Mouse (Mus musculus) hindbrain, embryonic 13.5 days (tissue): ENCODE measurements around the gene 1810010D01Rik. TPM values are rescaled to one million over a fixed set of nuclear protein-coding genes. Genes with fewer than 3 reads are reported as not detected.
A peak's percentile ranks its signal among the peaks of the same experiment; 100 is the strongest.

Experiments used
- ATAC-seq: fragments of 200-750 bp; cut with Nextera tagmentation; 2 replicates; pipeline ENCODE4 v1.8.0; 2017; ENCODE audit warnings: moderate TSS enrichment; ENCODE audit not compliant: low FRiP score
- H3K27ac ChIP-seq: fragments of 300-500 bp; sonication (generic); 2 replicates; pipeline ENCODE4 v1.5.1; 2015; ENCODE audit warnings: inconsistent platforms, mild to moderate bottlenecking, moderate library complexity
- H3K27me3 ChIP-seq: fragments of 300-500 bp; sonication (generic); 2 replicates; pipeline ENCODE4 v1.6.1; 2015; ENCODE audit warnings: mild to moderate bottlenecking, inconsistent platforms
- H3K36me3 ChIP-seq: fragments of 300-500 bp; sonication (generic); 2 replicates; pipeline ENCODE4 v1.6.1; 2015; ENCODE audit warnings: mild to moderate bottlenecking, inconsistent platforms
- H3K4me1 ChIP-seq: fragments of 300-500 bp; sonication (generic); replicated peaks from 2 replicates; pipeline ENCODE4 v1.6.1; 2015; ENCODE audit warnings: inconsistent platforms
- H3K4me2 ChIP-seq: fragments of 300-500 bp; sonication (generic); 2 replicates; pipeline ENCODE4 v1.6.1; 2015; ENCODE audit warnings: inconsistent platforms, mild to moderate bottlenecking, moderate library complexity
- H3K4me3 ChIP-seq: fragments of 300-500 bp; sonication (generic); 2 replicates; pipeline ENCODE4 v1.5.1; 2015; ENCODE audit warnings: mild to moderate bottlenecking, inconsistent platforms
- H3K9ac ChIP-seq: fragments of 300-500 bp; sonication (generic); 2 replicates; pipeline ENCODE4 v1.6.1; 2015; ENCODE audit warnings: mild to moderate bottlenecking, inconsistent platforms
- H3K9me3 ChIP-seq: fragments of 300-500 bp; sonication (generic); 2 replicates; pipeline ENCODE4 v1.6.1; 2016; ENCODE audit warnings: inconsistent platforms
- WGBS: fragments of 180-500 bp; shearing (Covaris S2); methylation state at CpG from one replicate; pipeline ENCODE4 v1.1.7; 2015; 5-methylcytosine and 5-hydroxymethylcytosine counted together
- polyA plus RNA-seq: library from polyadenylated mRNA; unstranded; fragments of >200 nt; fragmentation: Nextera tagmentation; extraction: Ambion mirVana; gene quantifications from 2 replicates; pipeline ENCODE4 v1.2.1, GENCODE M21; 2015

1810010D01Rik gene
- polyA plus RNA-seq, result 0.38 TPM in 1 of 2 replicates, not detected in the other

GRCm38 (mm10) chr7:145208006-145208405 lies at the start of gene 1810010D01Rik:
Gene 1810010D01Rik (minus strand): TSS chr7:145208119.
- Histone ChIP-seq H3K36me3 (no peaks in the 10 kb centered on the region), H3K4me1 (peaks cover 33% of the 10 kb centered on the region), H3K27me3 (peaks cover 2% of the 10 kb centered on the region; the same call in 1 of the 2 replicates), H3K9ac (no peak within 1 kb of the TSS), H3K9me3 (no peaks in the 10 kb centered on the region), H3K4me3 (no peak within 1 kb of the TSS), H3K27ac (peak within 1 kb of the TSS; percentile 87), H3K4me2 (no peak within 1 kb of the TSS)
- WGBS, result 86% methylated on average over 4 of the region's 4 CpGs
- ATAC-seq, result no peak

- no peaks in the 10 kb centered on the region for H3K9me3 ChIP-seq
- 100% methylated on average over 1 of the region's 1 CpGs for WGBS
- no peak for ATAC-seq
- H3K4me1 ChIP-seq, result 0 out of 2 replicates have a peak, but pooled peaks cover 4% of the 10 kb centered on the region
- H3K4me2 ChIP-seq, result no peak overlapping the region
- H3K36me3 ChIP-seq, result peaks cover 4% of the 10 kb centered on the region; the same call in 1 of the 2 replicates
- no peak overlapping the region for H3K4me3 ChIP-seq
- no peak overlapping the region for H3K27ac ChIP-seq
- H3K27me3 ChIP-seq, result no peaks in the 10 kb centered on the region
- H3K9ac ChIP-seq, result no peak overlapping the region
These were observed 48.2 kb upstream of the 1810010D01Rik start for GRCm38 (mm10) chr7:145256092-145256491.

- Histone ChIP-seq H3K9ac (no peak overlapping the region), H3K36me3 (no peaks in the 10 kb centered on the region), H3K4me3 (no peak overlapping the region), H3K4me1 (0 out of 2 replicates have a peak, but pooled peaks cover 4% of the 10 kb centered on the region), H3K9me3 (no peaks in the 10 kb centered on the region), H3K4me2 (no peak overlapping the region), H3K27ac (no peak overlapping the region), H3K27me3 (no peaks in the 10 kb centered on the region)
- 72% methylated on average over 3 of the region's 3 CpGs for WGBS
- ATAC-seq, result no peak
These were observed 46.2 kb upstream of the 1810010D01Rik start for GRCm38 (mm10) chr7:145253986-145254630.

GRCm38 (mm10) chr7:145252715-145253476 lies 45.0 kb upstream of the 1810010D01Rik start:
- H3K27ac ChIP-seq, result no peak overlapping the region
- H3K4me2 ChIP-seq, result no peak overlapping the region
- peak; percentile 78 for ATAC-seq
- 29% methylated on average over 8 of the region's 8 CpGs for WGBS
- no peaks in the 10 kb centered on the region for H3K36me3 ChIP-seq
- no peak overlapping the region for H3K9ac ChIP-seq
- 0 out of 2 replicates have a peak, but pooled peaks cover 4% of the 10 kb centered on the region for H3K4me1 ChIP-seq
- H3K27me3 ChIP-seq, result no peaks in the 10 kb centered on the region
- H3K4me3 ChIP-seq, result no peak overlapping the region
- H3K9me3 ChIP-seq, result no peaks in the 10 kb centered on the region

- no peaks in the 10 kb centered on the region for H3K27me3 ChIP-seq
- no peak for ATAC-seq
- no peaks in the 10 kb centered on the region for H3K9me3 ChIP-seq
- no peaks in the 10 kb centered on the region for H3K36me3 ChIP-seq
- H3K4me2 ChIP-seq, result no peak overlapping the region
- no peak overlapping the region for H3K4me3 ChIP-seq
- 80% methylated on average over 9 of the region's 9 CpGs for WGBS
- H3K4me1 ChIP-seq, result 0 out of 2 replicates have a peak, but pooled peaks cover 4% of the 10 kb centered on the region
- H3K9ac ChIP-seq, result no peak overlapping the region
- H3K27ac ChIP-seq, result no peak overlapping the region
These were observed 42.3 kb upstream of the 1810010D01Rik start for GRCm38 (mm10) chr7:145250225-145250624.

- no peak overlapping the region for H3K9ac ChIP-seq
- no peak overlapping the region for H3K27ac ChIP-seq
- 0 out of 2 replicates have a peak, but pooled peaks cover 4% of the 10 kb centered on the region for H3K4me1 ChIP-seq
- H3K9me3 ChIP-seq, result no peaks in the 10 kb centered on the region
- 87% methylated on average over 2 of the region's 2 CpGs for WGBS
- no peak for ATAC-seq
- no peak overlapping the region for H3K4me3 ChIP-seq
- H3K36me3 ChIP-seq, result no peaks in the 10 kb centered on the region
- H3K27me3 ChIP-seq, result 0 out of 2 replicates have a peak, but pooled peaks cover 5% of the 10 kb centered on the region
- H3K4me2 ChIP-seq, result no peak overlapping the region
These were observed 41.0 kb upstream of the 1810010D01Rik start for GRCm38 (mm10) chr7:145248911-145249310.

GRCm38 (mm10) chr7:145242851-145243712 lies 35.2 kb upstream of the 1810010D01Rik start:
- Histone ChIP-seq H3K9me3 (no peaks in the 10 kb centered on the region), H3K4me3 (no peak overlapping the region), H3K27me3 (peaks cover 18% of the 10 kb centered on the region; the same call in 1 of the 2 replicates), H3K4me2 (no peak overlapping the region), H3K36me3 (no peaks in the 10 kb centered on the region), H3K9ac (no peak overlapping the region), H3K4me1 (peaks cover 13% of the 10 kb centered on the region; the same call in 1 of the 2 replicates), H3K27ac (no peak overlapping the region)
- 16% methylated on average over 9 of the region's 9 CpGs for WGBS
- ATAC-seq, result peak; percentile 74

GRCm38 (mm10) chr7:145242028-145242427 lies 34.1 kb upstream of the 1810010D01Rik start:
- H3K36me3 ChIP-seq, result no peaks in the 10 kb centered on the region
- H3K9me3 ChIP-seq, result no peaks in the 10 kb centered on the region
- no peak overlapping the region for H3K4me3 ChIP-seq
- peaks cover 18% of the 10 kb centered on the region; the same call in 1 of the 2 replicates for H3K27me3 ChIP-seq
- no peak overlapping the region for H3K9ac ChIP-seq
- WGBS, result 79% methylated on average over 9 of the region's 9 CpGs
- no peak overlapping the region for H3K4me2 ChIP-seq
- peaks cover 18% of the 10 kb centered on the region; the same call in 1 of the 2 replicates for H3K4me1 ChIP-seq
- no peak for ATAC-seq
- H3K27ac ChIP-seq, result no peak overlapping the region

GRCm38 (mm10) chr7:145240929-145241328 lies 33.0 kb upstream of the 1810010D01Rik start:
- WGBS, result 80% methylated on average over 4 of the region's 4 CpGs
- Histone ChIP-seq H3K4me1 (peaks cover 18% of the 10 kb centered on the region; the same call in 1 of the 2 replicates), H3K27me3 (peaks cover 18% of the 10 kb centered on the region; the same call in 1 of the 2 replicates), H3K4me3 (no peak overlapping the region), H3K9ac (no peak overlapping the region), H3K36me3 (no peaks in the 10 kb centered on the region), H3K9me3 (no peaks in the 10 kb centered on the region), H3K27ac (no peak overlapping the region), H3K4me2 (no peak overlapping the region)
- ATAC-seq, result no peak

GRCm38 (mm10) chr7:145239736-145240505 lies 32.0 kb upstream of the 1810010D01Rik start:
- Histone ChIP-seq H3K9ac (no peak overlapping the region), H3K27me3 (peaks cover 18% of the 10 kb centered on the region; the same call in 1 of the 2 replicates), H3K4me1 (peaks cover 18% of the 10 kb centered on the region; the same call in 1 of the 2 replicates), H3K4me2 (no peak overlapping the region), H3K27ac (no peak overlapping the region), H3K36me3 (no peaks in the 10 kb centered on the region), H3K4me3 (no peak overlapping the region), H3K9me3 (no peaks in the 10 kb centered on the region)
- WGBS, result 71% methylated on average over 8 of the region's 8 CpGs
- no peak for ATAC-seq

GRCm38 (mm10) chr7:145239145-145239544 lies 31.2 kb upstream of the 1810010D01Rik start:
- no peak overlapping the region for H3K4me3 ChIP-seq
- peaks cover 18% of the 10 kb centered on the region; the same call in 1 of the 2 replicates for H3K4me1 ChIP-seq
- WGBS, result 55% methylated on average over 6 of the region's 6 CpGs
- H3K4me2 ChIP-seq, result no peak overlapping the region
- no peak overlapping the region for H3K9ac ChIP-seq
- H3K9me3 ChIP-seq, result no peaks in the 10 kb centered on the region
- ATAC-seq, result no peak
- H3K27ac ChIP-seq, result no peak overlapping the region
- H3K27me3 ChIP-seq, result peaks cover 13% of the 10 kb centered on the region; the same call in 1 of the 2 replicates
- no peaks in the 10 kb centered on the region for H3K36me3 ChIP-seq
